Mouse (Mus musculus) limb, embryonic 14.5 days (tissue): ENCODE data around the gene Gm20388. TPM values are rescaled to one million over a fixed set of nuclear protein-coding genes. Genes with fewer than 3 reads are reported as not detected.

Experiments
- ATAC-seq: fragments of 200-750 bp; cut with Nextera tagmentation; 2 replicates; pipeline ENCODE4 v1.8.0; 2017; ENCODE audit warnings: low read depth, moderate number of reproducible peaks, moderate TSS enrichment; ENCODE audit not compliant: low FRiP score
- DNase-seq: peaks from one replicate; pipeline ENCODE4 v3.0.0-alpha.2; 2015; ENCODE audit warnings: low spot score
- H3K27ac ChIP-seq: fragments of 300-500 bp; sonication (generic); replicated peaks from 2 replicates; pipeline ENCODE4 v1.5.1; 2014; ENCODE audit warnings: low read depth, mild to moderate bottlenecking, low read length, moderate library complexity, mixed read lengths
- H3K27me3 ChIP-seq: fragments of 300-500 bp; sonication (generic); 2 replicates; pipeline ENCODE4 v1.6.1; 2014; ENCODE audit warnings: low read length, mixed read lengths; ENCODE audit not compliant: control insufficient read depth, insufficient read depth
- H3K36me3 ChIP-seq: fragments of 300-500 bp; sonication (generic); 2 replicates; pipeline ENCODE4 v1.6.1; 2014; ENCODE audit warnings: mild to moderate bottlenecking, low read length, moderate library complexity, mixed read lengths; ENCODE audit not compliant: control insufficient read depth, insufficient read depth
- H3K4me1 ChIP-seq: fragments of 300-500 bp; sonication (generic); 2 replicates; pipeline ENCODE4 v1.6.1; 2014; ENCODE audit warnings: antibody characterized with exemption, low read length, mixed read lengths; ENCODE audit not compliant: control insufficient read depth, insufficient read depth
- H3K4me2 ChIP-seq: fragments of 300-500 bp; sonication (generic); replicated peaks from 2 replicates; pipeline ENCODE4 v1.6.1; 2014; ENCODE audit warnings: low read depth, mild to moderate bottlenecking, low read length, moderate library complexity; ENCODE audit not compliant: severe bottlenecking
- H3K4me3 ChIP-seq: fragments of 300-500 bp; sonication (generic); replicated peaks from 2 replicates; pipeline ENCODE4 v1.5.1; 2014; ENCODE audit warnings: low read length
- H3K9ac ChIP-seq: fragments of 300-500 bp; sonication (generic); 2 replicates; pipeline ENCODE4 v1.6.1; 2014; ENCODE audit warnings: mild to moderate bottlenecking, low read depth, low read length, moderate library complexity; ENCODE audit not compliant: severe bottlenecking
- H3K9me3 ChIP-seq: fragments of 300-500 bp; sonication (generic); 2 replicates; pipeline ENCODE4 v1.6.1; 2016; ENCODE audit warnings: low read length; ENCODE audit not compliant: control insufficient read depth
- POLR2A ChIP-seq: fragments of 200-500 bp; IDR thresholded peaks from 2 replicates; pipeline ENCODE4 v1.8.0; 2012; ENCODE audit warnings: inconsistent platforms, mild to moderate bottlenecking, moderate library complexity, borderline replicate concordance; ENCODE audit not compliant: insufficient read depth, insufficient read length; ENCODE audit errors: extremely low read depth
- WGBS: fragments of 180-500 bp; shearing (Covaris S2); extraction: QIAGEN DNeasy Blood & Tissue Kit; methylation state at CpG from one replicate; pipeline ENCODE4 v1.1.7; 2014; 5-methylcytosine and 5-hydroxymethylcytosine counted together
- polyA plus RNA-seq, 2 experiments: library from polyadenylated mRNA; depleted of rRNA in 1 of 2; stranded (reverse) in 1 of 2; unstranded in 1 of 2; fragments of >200 nt; fragmentation: Nextera tagmentation in 1 of 2; extraction: Ambion mirVana in 1 of 2; gene quantifications; 2 replicates each; pipeline versions ENCODE4 v1.2.1 to v1.2.3; 2012 to 2014

Gm20388 gene
- polyA plus RNA-seq, 2 experiments: 1.9 to 49.9 TPM

- DNase-seq: no peak
- H3K27me3 ChIP-seq: no peaks in the 10 kb centered on the region
- H3K27ac ChIP-seq: no peak overlapping the region
- no peak overlapping the region for H3K4me2 ChIP-seq
- H3K4me1 ChIP-seq: peaks cover 6% of the 10 kb centered on the region; the same call in 1 of the 2 replicates
- no peak overlapping the region for H3K4me3 ChIP-seq
- TF ChIP-seq POLR2A: no peak
- WGBS: 47% methylated on average over 6 of the region's 6 CpGs
- no peak for ATAC-seq
- 0 out of 2 replicates have a peak, but pooled peaks cover 5% of the 10 kb centered on the region for H3K36me3 ChIP-seq
- no peaks in the 10 kb centered on the region for H3K9me3 ChIP-seq
- H3K9ac ChIP-seq: no peak overlapping the region
Measured at GRCm38 (mm10) chr8:121635534-121635933, 1724.9 kb downstream of the Gm20388 start.

DNA sequence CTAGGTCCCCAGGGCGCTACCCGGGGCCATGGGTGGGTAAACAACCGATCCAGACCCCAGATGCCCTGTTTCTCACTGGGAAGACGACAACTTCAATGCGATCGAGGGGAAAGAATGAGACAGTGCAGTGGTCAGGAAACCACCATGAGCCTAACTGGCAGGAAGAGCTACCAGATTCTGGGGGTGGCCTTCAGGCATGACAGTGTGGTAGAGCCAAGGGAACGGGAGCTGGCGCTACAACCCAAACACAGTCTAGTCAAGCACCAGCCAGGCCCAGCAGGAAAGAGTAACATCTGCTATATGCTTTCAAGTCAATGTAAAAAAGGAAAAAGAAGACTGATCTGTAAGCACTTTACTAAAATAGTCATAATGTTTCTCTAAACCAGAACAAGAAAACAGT is 1725.5 kb downstream of the Gm20388 start:
- ATAC-seq: no peak
- no peak overlapping the region for H3K27ac ChIP-seq
- H3K4me2 ChIP-seq: no peak overlapping the region
- no peak for TF ChIP-seq POLR2A
- H3K9ac ChIP-seq: no peak overlapping the region
- H3K4me3 ChIP-seq: no peak overlapping the region
- DNase-seq: no peak
- no peaks in the 10 kb centered on the region for H3K9me3 ChIP-seq
- H3K36me3 ChIP-seq: 0 out of 2 replicates have a peak, but pooled peaks cover 5% of the 10 kb centered on the region
- H3K4me1 ChIP-seq: peaks cover 6% of the 10 kb centered on the region; the same call in 1 of the 2 replicates
- H3K27me3 ChIP-seq: no peaks in the 10 kb centered on the region
- 86% methylated on average over 8 of the region's 8 CpGs for WGBS

GRCm38 (mm10) chr8:121642804-121643203 is 1732.2 kb downstream of the Gm20388 start:
- no peak for TF ChIP-seq POLR2A
- Histone ChIP-seq H3K9ac (no peak overlapping the region), H3K27me3 (no peaks in the 10 kb centered on the region), H3K27ac (no peak overlapping the region), H3K36me3 (no peaks in the 10 kb centered on the region; the same call in 1 of the 2 replicates), H3K4me3 (no peak overlapping the region), H3K9me3 (no peaks in the 10 kb centered on the region), H3K4me1 (peaks cover 5% of the 10 kb centered on the region; the same call in 1 of the 2 replicates), H3K4me2 (no peak overlapping the region)
- no peak for ATAC-seq
- no peak for DNase-seq
- 68% methylated on average over 3 of the region's 3 CpGs for WGBS

- ATAC-seq (no peak), DNase-seq (no peak)
- no peaks in the 10 kb centered on the region for H3K27me3 ChIP-seq
- H3K27ac ChIP-seq: no peak overlapping the region
- 79% methylated on average over 11 of the region's 11 CpGs for WGBS
- no peak overlapping the region for H3K9ac ChIP-seq
- H3K36me3 ChIP-seq: no peaks in the 10 kb centered on the region; the same call in 1 of the 2 replicates
- H3K4me3 ChIP-seq: no peak overlapping the region
- H3K4me1 ChIP-seq: peaks cover 5% of the 10 kb centered on the region; the same call in 1 of the 2 replicates
- H3K9me3 ChIP-seq: no peaks in the 10 kb centered on the region
- no peak overlapping the region for H3K4me2 ChIP-seq
- TF ChIP-seq POLR2A: no peak
Measured at GRCm38 (mm10) chr8:121643384-121643783, 1732.7 kb downstream of the Gm20388 start.

DNA sequence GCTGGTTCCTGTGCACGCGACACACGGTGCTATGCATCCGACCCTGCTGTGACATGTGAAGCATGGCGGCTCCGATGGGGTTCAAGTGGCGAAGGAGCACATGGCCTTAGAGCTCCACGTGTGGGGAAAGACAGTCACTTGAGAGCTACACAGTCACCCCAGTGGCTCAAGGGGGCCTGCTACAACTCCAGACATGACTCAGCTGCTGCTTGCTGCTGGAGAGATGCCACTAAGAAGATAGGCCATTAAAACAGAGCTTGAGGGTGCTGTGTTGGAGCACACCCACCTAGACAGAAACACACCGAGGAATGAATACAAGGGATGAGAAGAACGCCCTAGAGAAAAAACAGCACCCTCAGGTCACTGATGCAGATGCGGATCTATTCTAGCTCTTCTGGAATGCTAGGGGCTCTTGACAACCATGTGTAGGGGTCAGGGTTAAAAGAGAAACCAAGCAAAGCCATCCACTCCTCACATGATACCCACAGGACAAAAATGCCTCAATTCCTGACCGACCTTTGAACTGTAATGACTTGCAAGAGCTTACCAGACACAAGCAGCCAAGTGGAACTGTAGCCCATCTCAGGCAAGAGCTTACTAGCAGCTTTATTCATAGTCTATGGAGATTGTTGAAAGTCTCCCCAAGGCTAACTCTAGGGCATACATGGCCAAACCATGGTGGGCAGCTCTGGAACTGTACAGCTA is 1737.0 kb downstream of the Gm20388 start:
- no peak for TF ChIP-seq POLR2A
- Histone ChIP-seq H3K4me2 (no peak overlapping the region), H3K36me3 (peaks cover 3% of the 10 kb centered on the region), H3K4me3 (no peak overlapping the region), H3K4me1 (peaks cover 26% of the 10 kb centered on the region), H3K9ac (no peak overlapping the region), H3K9me3 (no peaks in the 10 kb centered on the region), H3K27ac (no peak overlapping the region), H3K27me3 (no peaks in the 10 kb centered on the region)
- WGBS: 88% methylated on average over 12 of the region's 12 CpGs
- DNase-seq: no peak
- no peak for ATAC-seq
